Mouse (Mus musculus) v-Abl transformed pro-B cells (cell line): Measurements from ENCODE around the gene Kif26a.

Experiments
- in situ Hi-C, 2 experiments: fragments of 400-800 bp; cut with MboI; formaldehyde crosslinking; loops; one replicate each; pipeline ENCODE4 v1.15.1; 2025; ENCODE audit not compliant: unreplicated experiment in 2 of 2

Gene Kif26a

DNA sequence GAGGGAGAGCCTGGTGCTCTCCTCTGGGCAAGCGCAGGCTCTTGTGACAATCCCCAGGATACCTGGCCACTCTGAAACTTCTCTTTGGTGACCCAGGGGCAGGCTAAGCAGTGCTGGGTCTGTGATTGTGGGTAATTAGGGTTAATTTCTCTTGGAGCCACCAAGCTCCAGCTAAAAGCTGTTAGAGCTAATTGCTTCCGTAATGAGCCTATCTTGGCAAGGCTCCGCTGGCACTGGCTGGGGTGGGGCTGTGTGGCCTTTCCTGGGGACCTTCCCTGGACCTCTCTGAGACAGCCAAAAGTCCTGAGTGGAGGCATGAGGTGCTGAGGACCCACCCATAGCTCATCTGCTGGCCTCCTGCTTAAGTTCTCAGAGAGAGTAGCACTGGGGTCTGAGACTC is 53.4 kb downstream of the Kif26a start:
- in situ Hi-C loops, result no loop called here

DNA sequence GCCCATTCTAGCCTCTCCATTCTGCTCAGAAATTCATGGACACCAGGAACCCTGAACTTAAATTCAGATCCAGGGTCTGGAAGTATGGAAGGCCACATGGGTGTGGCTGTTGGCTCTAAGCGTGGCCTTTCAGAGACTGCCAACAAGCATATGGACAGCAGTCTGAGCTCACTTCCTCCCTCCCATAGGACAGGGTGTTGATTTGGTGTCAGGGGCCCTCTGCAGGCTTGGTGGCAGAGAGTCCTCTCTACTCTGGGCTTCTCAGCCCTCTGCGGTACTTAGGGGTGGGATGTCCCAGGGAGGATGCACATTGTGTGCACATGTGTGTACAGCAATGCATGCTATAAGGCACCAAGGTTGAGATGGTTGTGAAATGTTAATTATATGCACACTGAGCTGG is 54.0 kb downstream of the Kif26a start:
- in situ Hi-C loops, result no loop called here

- in situ Hi-C loops, result no loop called here
Observed at GRCm38 (mm10) chr12:112207163-112207562, 61.2 kb downstream of the Kif26a start.

- in situ Hi-C loops, result no loop called here
Observed at GRCm38 (mm10) chr12:112207734-112208133, 61.7 kb downstream of the Kif26a start.

DNA sequence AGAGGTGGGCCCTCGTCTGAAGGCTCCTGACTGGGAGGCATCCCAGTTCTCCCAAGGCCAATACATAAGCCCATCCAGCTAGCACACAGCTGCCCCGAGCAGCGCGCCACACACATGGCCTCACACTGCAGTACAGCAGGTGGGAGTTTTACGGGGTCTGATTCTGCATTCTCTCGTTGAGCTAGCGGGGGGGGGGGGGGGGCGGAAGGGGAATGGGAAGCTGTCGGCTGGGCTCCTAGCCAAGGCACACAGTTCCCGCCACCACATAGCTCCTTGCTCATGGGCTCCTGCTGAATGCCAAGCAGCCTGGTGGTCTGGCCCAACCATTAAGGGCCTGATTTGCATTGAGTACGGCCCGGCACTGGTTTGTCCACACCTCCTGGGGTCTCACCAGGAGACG is 64.6 kb downstream of the Kif26a start:
- in situ Hi-C loops, result no loop called here

GRCm38 (mm10) chr12:112214441-112214857 is 68.4 kb downstream of the Kif26a start:
- in situ Hi-C loops, result no loop called here

GRCm38 (mm10) chr12:112215545-112215944 is 69.5 kb downstream of the Kif26a start:
- in situ Hi-C loops, result no loop called here

GRCm38 (mm10) chr12:112217021-112217420 is 71.0 kb downstream of the Kif26a start:
- in situ Hi-C loops, result no loop called here

- in situ Hi-C loops, result no loop called here
Observed at GRCm38 (mm10) chr12:112217681-112218080, 71.7 kb downstream of the Kif26a start.

- in situ Hi-C loops, result no loop called here
Observed at GRCm38 (mm10) chr12:112221290-112221689, 75.3 kb downstream of the Kif26a start.

GRCm38 (mm10) chr12:112221754-112222439 is 75.9 kb downstream of the Kif26a start:
- in situ Hi-C loops, result no loop called here

GRCm38 (mm10) chr12:112223721-112224337 is 77.8 kb downstream of the Kif26a start:
- in situ Hi-C loops, result no loop called here

DNA sequence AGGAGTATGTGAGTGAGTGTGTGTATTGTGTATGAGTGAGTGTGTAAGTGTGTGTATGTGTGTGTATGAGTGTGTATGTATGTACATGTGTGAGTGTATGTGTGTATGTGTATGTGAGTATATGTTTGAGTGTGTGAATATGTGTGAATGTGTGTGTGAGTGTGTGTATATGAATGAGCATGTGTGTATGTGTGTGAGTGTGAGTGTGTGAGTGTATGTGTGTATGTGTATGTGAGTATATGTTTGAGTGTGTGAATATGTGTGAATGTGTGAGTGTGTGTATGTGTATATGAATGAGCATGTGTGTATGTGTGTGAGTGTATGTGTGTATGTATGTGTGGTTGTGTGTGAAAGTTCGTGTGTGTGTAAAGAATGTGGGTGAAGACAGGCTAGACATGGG is 80.2 kb downstream of the Kif26a start:
- in situ Hi-C loops, result no loop called here

DNA sequence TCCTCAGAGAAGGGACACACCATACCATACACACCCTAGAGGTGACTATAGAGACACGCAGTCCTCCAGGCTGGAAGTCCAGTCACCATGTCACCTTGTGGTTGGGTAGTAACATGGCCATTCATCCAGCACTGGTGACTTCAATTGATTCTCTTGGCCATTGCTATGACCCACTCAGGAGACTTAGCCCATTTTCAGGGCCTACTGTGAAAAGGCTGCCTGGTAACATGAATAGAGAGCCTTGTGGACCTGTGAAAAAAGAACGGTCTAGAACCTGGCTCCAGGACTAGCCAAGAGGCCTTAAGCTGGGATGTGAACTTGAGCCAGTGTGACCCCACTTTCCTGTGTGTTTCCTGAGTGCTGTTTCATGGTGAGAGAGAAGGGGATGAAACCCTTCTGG is 80.6 kb downstream of the Kif26a start:
- in situ Hi-C loops, result no loop called here

GRCm38 (mm10) chr12:112229084-112229483 is 83.1 kb downstream of the Kif26a start:
- in situ Hi-C loops, result no loop called here

GRCm38 (mm10) chr12:112230196-112230595 is 84.2 kb downstream of the Kif26a start:
- in situ Hi-C loops, result no loop called here
